In genomic region chr12:87000840-87001176, GRCm38 (mm10) we compare ENCODE assay signal across 17 mouse cellular contexts. TPM values are rescaled to one million over a fixed set of nuclear protein-coding genes. Genes with fewer than 3 reads are reported as not detected.
DNase-seq lines count a peak whose midpoint lies in the region; ATAC-seq and TF ChIP-seq lines count a peak whose summit lies in the region.
"Had no signal": no experiment of that assay in that cellular context is flagged by ENCODE, and none has a peak within 500 bp of the region (broad histone marks: within the 10 kb centered on the region; RNA-seq: fewer than 3 reads in every experiment).

No protein-coding gene starts in this region.

- no peaks in the 10 kb centered on the region for H3K79me2 ChIP-seq in liver, adult 2 months (ENCODE audit: control insufficient read depth, insufficient read depth, low read length)

- no peak for TF ChIP-seq POLR2A in liver, adult 2 months (IDR thresholded peaks at IDR 0.05; ENCODE audit: extremely low read depth, insufficient read depth, low read length)
- no peak for TF ChIP-seq POLR2A in cortical plate, adult 2 months (IDR thresholded peaks at IDR 0.05; ENCODE audit: extremely low read depth, insufficient read depth, low read length)

- 48% methylated on average over 6 of the region's 6 CpGs for WGBS in liver, adult 2 months
- 48% methylated on average over 4 of the region's 6 CpGs for WGBS in liver, postnatal 0 days (ENCODE audit: insufficient replicate concordance)
- 43% methylated on average over 6 of the region's 6 CpGs for WGBS in hindbrain, embryonic 12.5 days
- 31% methylated on average over 6 of the region's 6 CpGs for WGBS in midbrain, postnatal 0 days

- H3K27me3 ChIP-seq in liver, adult 2 months (ENCODE audit: control insufficient read depth, insufficient read depth, low read length) = no peaks in the 10 kb centered on the region
- H3K27me3 ChIP-seq in liver, postnatal 0 days (ENCODE audit: insufficient read depth, low read length) = no peaks in the 10 kb centered on the region
- H3K27me3 ChIP-seq in hindbrain, embryonic 12.5 days = no peaks in the 10 kb centered on the region
- H3K27me3 ChIP-seq in midbrain, postnatal 0 days (ENCODE audit: insufficient read depth, low read length) = no peaks in the 10 kb centered on the region

- no peak overlapping the region for H3K4me2 ChIP-seq in liver, postnatal 0 days (ENCODE audit: low read depth, low read length)
- no peak overlapping the region for H3K4me2 ChIP-seq in hindbrain, embryonic 12.5 days (replicated peaks)
- H3K4me2 ChIP-seq in midbrain, postnatal 0 days (ENCODE audit: low read depth, low read length, poor library complexity, severe bottlenecking) = no peak overlapping the region
- H3K4me2 ChIP-seq: liver, embryonic 11.5 days had no signal

- no peaks in the 10 kb centered on the region for H3K4me1 ChIP-seq in liver, adult 2 months (ENCODE audit: control insufficient read depth, insufficient read depth, low read length)
- no peaks in the 10 kb centered on the region for H3K4me1 ChIP-seq in liver, postnatal 0 days (ENCODE audit: insufficient read depth)
- peaks cover 7% of the 10 kb centered on the region; the same call in 1 of the 2 replicates for H3K4me1 ChIP-seq in cortical plate, adult 2 months (ENCODE audit: control insufficient read depth, insufficient read depth, low read length)
- peaks cover 16% of the 10 kb centered on the region for H3K4me1 ChIP-seq in hindbrain, embryonic 12.5 days
- peaks cover 8% of the 10 kb centered on the region; the same call in 1 of the 2 replicates for H3K4me1 ChIP-seq in midbrain, postnatal 0 days (ENCODE audit: insufficient read depth, low read length)

- no peak for DNase-seq in liver, adult 2 months (ENCODE audit: extremely low read depth, low read depth, low spot score)
- DNase-seq in liver, postnatal 0 days = no peak
- DNase-seq in midbrain, postnatal 0 days (ENCODE audit: low spot score) = no peak
- no peak for DNase-seq in urinary bladder, adult 18-20 months (ENCODE audit: low spot score in 2 of 2)
- no peak for DNase-seq in heart, adult 8-10 months (ENCODE audit: low spot score)
- DNase-seq: adrenal gland, postnatal 14 days; gastrocnemius, adult 2 months; kidney, adult 18-20 months; kidney, postnatal 25 days had no signal

- H3K9me3 ChIP-seq in liver, postnatal 0 days (ENCODE audit: low read length) = no peaks in the 10 kb centered on the region
- H3K9me3 ChIP-seq in hindbrain, embryonic 12.5 days (replicated peaks) = no peaks in the 10 kb centered on the region
- H3K9me3 ChIP-seq in midbrain, postnatal 0 days (ENCODE audit: low read length) = no peaks in the 10 kb centered on the region
- H3K9me3 ChIP-seq: G1E had no signal

- H3K9ac ChIP-seq in liver, adult 2 months (ENCODE audit: low read depth, low read length) = no peak overlapping the region
- no peak overlapping the region for H3K9ac ChIP-seq in liver, postnatal 0 days (replicated peaks)
- H3K9ac ChIP-seq in hindbrain, embryonic 12.5 days = no peak overlapping the region
- H3K9ac ChIP-seq in midbrain, postnatal 0 days (replicated peaks; ENCODE audit: low read length, poor library complexity, severe bottlenecking) = no peak overlapping the region

- no peak for TF ChIP-seq EP300 in liver, postnatal 0 days (IDR thresholded peaks at IDR 0.05; ENCODE audit: low read depth)

- 0 out of 2 replicates have a peak, but pooled peaks have one; percentile 4 for TF ChIP-seq CTCF in liver, adult 2 months (IDR thresholded peaks at IDR 0.05; ENCODE audit: low read depth, low read length)
- no peak for TF ChIP-seq CTCF in liver, postnatal 0 days (IDR thresholded peaks at IDR 0.05; ENCODE audit: low read depth)
- 0 out of 2 replicates have a peak, but pooled peaks have one; percentile 6 for TF ChIP-seq CTCF in cortical plate, adult 2 months (IDR thresholded peaks at IDR 0.05; ENCODE audit: extremely low read depth, insufficient read depth, low read length)
- no peak; the same call in 1 of the 2 replicates for TF ChIP-seq CTCF in midbrain, postnatal 0 days (IDR thresholded peaks at IDR 0.05)

- ATAC-seq in liver, postnatal 0 days = no peak
- peak; percentile 26; the same call in 1 of the 2 replicates for ATAC-seq in hindbrain, embryonic 12.5 days (ENCODE audit: low FRiP score)
- peak; percentile 32; the same call in 1 of the 2 replicates for ATAC-seq in midbrain, postnatal 0 days (ENCODE audit: low FRiP score)
- ATAC-seq: lung, postnatal 0 days had no signal

- H3K36me3 ChIP-seq in liver, adult 2 months (ENCODE audit: control insufficient read depth, insufficient read depth, low read length) = no peaks in the 10 kb centered on the region
- no peaks in the 10 kb centered on the region for H3K36me3 ChIP-seq in liver, postnatal 0 days (replicated peaks; ENCODE audit: insufficient read depth, low read length)
- no peaks in the 10 kb centered on the region for H3K36me3 ChIP-seq in hindbrain, embryonic 12.5 days
- no peaks in the 10 kb centered on the region for H3K36me3 ChIP-seq in midbrain, postnatal 0 days (ENCODE audit: insufficient read depth, low read length)
- H3K36me3 ChIP-seq: G1E had no signal

- H3K27ac ChIP-seq in liver, adult 2 months (replicated peaks; ENCODE audit: insufficient read depth, low read depth, low read length) = no peak overlapping the region
- H3K27ac ChIP-seq in liver, postnatal 0 days (ENCODE audit: low read depth) = no peak overlapping the region
- no peak overlapping the region for H3K27ac ChIP-seq in cortical plate, adult 2 months (ENCODE audit: insufficient read depth, low read length)
- no peak overlapping the region for H3K27ac ChIP-seq in hindbrain, embryonic 12.5 days
- H3K27ac ChIP-seq in midbrain, postnatal 0 days (ENCODE audit: low read depth, low read length) = no peak overlapping the region

- no peak overlapping the region for H3K4me3 ChIP-seq in liver, adult 2 months (ENCODE audit: insufficient read depth, low read depth, low read length)
- no peak overlapping the region for H3K4me3 ChIP-seq in liver, postnatal 0 days (ENCODE audit: low read depth, low read length)
- no peak overlapping the region for H3K4me3 ChIP-seq in cortical plate, adult 2 months (ENCODE audit: insufficient read depth, low read length)
- H3K4me3 ChIP-seq in hindbrain, embryonic 12.5 days = no peak overlapping the region
- no peak overlapping the region for H3K4me3 ChIP-seq in midbrain, postnatal 0 days (ENCODE audit: low read depth, low read length)
- H3K4me3 ChIP-seq: gastrocnemius, adult 2 months had no signal

RNA-seq across cellular contexts. Expression of gene Zdhhc22, which starts 10.6 kb away (rescaled TPM):
- total RNA-seq in liver, adult 2 months (2014; rRNA removed) = not detected in 2 replicates
- not detected in 2 replicates for polyA plus RNA-seq in liver, adult 2 months (2012; rRNA removed)
- polyA plus RNA-seq in liver, postnatal 0 days (2015; fragmentation: Nextera tagmentation; extraction: Ambion mirVana) = not detected in 2 replicates
- 61.1 and 65.1 TPM in 2 replicates for polyA plus RNA-seq in cortical plate, adult 2 months (2012; rRNA removed)
- 2.9 and 3.7 TPM in 2 replicates for polyA plus RNA-seq in hindbrain, embryonic 12.5 days (2016; fragmentation: Nextera tagmentation; extraction: Ambion mirVana)
- 19.4 and 21.9 TPM in 2 replicates for total RNA-seq in midbrain, postnatal 0 days (2014; rRNA removed)
- polyA plus RNA-seq in midbrain, postnatal 0 days (2015; fragmentation: Nextera tagmentation; extraction: Ambion mirVana) = 30.9 and 32.2 TPM in 2 replicates
- not detected for total RNA-seq in heart, adult 8-10 months (2022)
- total RNA-seq: gastrocnemius, adult 2 months; heart, postnatal 4 days; megakaryocyte, adult 5-6 weeks had no signal
- polyA plus RNA-seq: G1E; lung, postnatal 0 days; urinary bladder, adult 2 months had no signal

RNA-seq across cellular contexts. Expression of gene Tmem63c, which starts 20.3 kb away (rescaled TPM):
- total RNA-seq in liver, adult 2 months (2014; rRNA removed) = not detected in 2 replicates
- polyA plus RNA-seq in liver, adult 2 months (2012; rRNA removed) = not detected in 2 replicates
- polyA plus RNA-seq in liver, postnatal 0 days (2015; fragmentation: Nextera tagmentation; extraction: Ambion mirVana) = not detected in 2 replicates
- polyA plus RNA-seq in cortical plate, adult 2 months (2012; rRNA removed) = 39.0 and 41.3 TPM in 2 replicates
- polyA plus RNA-seq in hindbrain, embryonic 12.5 days (2016; fragmentation: Nextera tagmentation; extraction: Ambion mirVana) = 1.8 and 2.3 TPM in 2 replicates
- 25.4 and 30.1 TPM in 2 replicates for total RNA-seq in midbrain, postnatal 0 days (2014; rRNA removed)
- 10.2 and 10.7 TPM in 2 replicates for polyA plus RNA-seq in midbrain, postnatal 0 days (2015; fragmentation: Nextera tagmentation; extraction: Ambion mirVana)
- under 1 TPM in 3 of 4 experiments, not detected in 1; 0.08 to 0.28 (median 0.17) TPM for total RNA-seq in heart, adult 8-10 months (2022)
- total RNA-seq: G1E; gastrocnemius, adult 2 months; megakaryocyte, adult 5-6 weeks had no signal
- polyA plus RNA-seq: G1E; liver, embryonic 11.5 days had no signal

RNA-seq across cellular contexts. Expression of gene Cipc, which starts 54.0 kb away (rescaled TPM):
- 15.7 and 26.4 TPM in 2 replicates for total RNA-seq in liver, adult 2 months (2014; rRNA removed)
- 28.4 and 36.0 TPM in 2 replicates for polyA plus RNA-seq in liver, adult 2 months (2012; rRNA removed)
- polyA plus RNA-seq in liver, postnatal 0 days (2015; fragmentation: Nextera tagmentation; extraction: Ambion mirVana) = 4.4 and 4.7 TPM in 2 replicates
- 83.7 and 84.4 TPM in 2 replicates for polyA plus RNA-seq in cortical plate, adult 2 months (2012; rRNA removed)
- 41.1 and 46.9 TPM in 2 replicates for polyA plus RNA-seq in hindbrain, embryonic 12.5 days (2016; fragmentation: Nextera tagmentation; extraction: Ambion mirVana)
- 65.7 and 77.5 TPM in 2 replicates for total RNA-seq in midbrain, postnatal 0 days (2014; rRNA removed)
- 34.6 and 37.6 TPM in 2 replicates for polyA plus RNA-seq in midbrain, postnatal 0 days (2015; fragmentation: Nextera tagmentation; extraction: Ambion mirVana)
- total RNA-seq in heart, adult 8-10 months (2022) = 10 to 100 TPM; 42.4 to 53.8 (median 48.3) TPM

Comparison
In these comparisons a context has a peak if more than half of its experiments do, and no peak if none do; other contexts are left out.
1. CTCF ChIP-seq: peak in liver, adult 2 months (single experiment) and cortical plate, adult 2 months (single experiment); none in liver, postnatal 0 days (single experiment) and midbrain, postnatal 0 days (single experiment).